Mouse (Mus musculus) midbrain, postnatal 0 days (tissue): ENCODE results near the gene Padi6. TPM values are rescaled to one million over a fixed set of nuclear protein-coding genes. Genes with fewer than 3 reads are reported as not detected.

Source experiments
- ATAC-seq: fragments of 200-750 bp; cut with Nextera tagmentation; 2 replicates; pipeline ENCODE4 v1.8.0; 2017; ENCODE audit warnings: moderate number of reproducible peaks, mild to moderate bottlenecking, moderate TSS enrichment, moderate library complexity; ENCODE audit not compliant: low FRiP score
- DNase-seq: peaks from one replicate; pipeline ENCODE4 v3.0.0-alpha.2; 2015; ENCODE audit warnings: low spot score
- H3K27ac ChIP-seq: fragments of 300-500 bp; sonication (generic); 2 replicates; pipeline ENCODE4 v1.5.1; 2014; ENCODE audit warnings: low read depth, mild to moderate bottlenecking, low read length, mixed read lengths
- H3K27me3 ChIP-seq: fragments of 300-500 bp; sonication (generic); 2 replicates; pipeline ENCODE4 v1.6.1; 2014; ENCODE audit warnings: low read length, control low read depth, mixed read lengths; ENCODE audit not compliant: insufficient read depth
- H3K36me3 ChIP-seq: fragments of 300-500 bp; sonication (generic); 2 replicates; pipeline ENCODE4 v1.6.1; 2014; ENCODE audit warnings: low read length, control low read depth, mixed read lengths; ENCODE audit not compliant: insufficient read depth
- H3K4me1 ChIP-seq: fragments of 300-500 bp; sonication (generic); 2 replicates; pipeline ENCODE4 v1.6.1; 2014; ENCODE audit warnings: mild to moderate bottlenecking, control low read depth, antibody characterized with exemption, low read length, mixed read lengths; ENCODE audit not compliant: insufficient read depth
- H3K4me2 ChIP-seq: fragments of 300-500 bp; sonication (generic); 2 replicates; pipeline ENCODE4 v1.6.1; 2014; ENCODE audit warnings: low read depth, mild to moderate bottlenecking, low read length, mixed read lengths; ENCODE audit not compliant: poor library complexity, severe bottlenecking
- H3K4me3 ChIP-seq: fragments of 300-500 bp; sonication (generic); 2 replicates; pipeline ENCODE4 v1.5.1; 2014; ENCODE audit warnings: low read depth, mild to moderate bottlenecking, low read length, moderate library complexity
- H3K9ac ChIP-seq: fragments of 300-500 bp; sonication (generic); replicated peaks from 2 replicates; pipeline ENCODE4 v1.6.1; 2014; ENCODE audit warnings: mild to moderate bottlenecking, low read length, moderate library complexity, mixed read lengths; ENCODE audit not compliant: poor library complexity, severe bottlenecking
- H3K9me3 ChIP-seq: fragments of 300-500 bp; sonication (generic); 2 replicates; pipeline ENCODE4 v1.6.1; 2016; ENCODE audit warnings: low read length, control low read depth
- CTCF ChIP-seq: IDR thresholded peaks from 2 replicates; pipeline ENCODE4 v1.5.1; 2016; ENCODE audit warnings: antibody characterized with exemption, mild to moderate bottlenecking
- WGBS: fragments of 180-500 bp; shearing (Covaris S2); extraction: QIAGEN DNeasy Blood & Tissue Kit; methylation state at CpG from one replicate; pipeline ENCODE4 v1.1.7; 2014; 5-methylcytosine and 5-hydroxymethylcytosine counted together
- polyA plus RNA-seq: library from polyadenylated mRNA; unstranded; fragments of >200 nt; fragmentation: Nextera tagmentation; extraction: Ambion mirVana; gene quantifications from 2 replicates; pipeline ENCODE4 v1.2.1, GENCODE M21; 2015
- total RNA-seq: library from RNA; depleted of rRNA; stranded (reverse); fragments of >200 nt; gene quantifications from 2 replicates; pipeline ENCODE4 v1.2.3, GENCODE M21; 2014

Gene Padi6
- total and polyA plus RNA-seq, 2 experiments from 2014 or later = 0.10 TPM; not detected in 1

GRCm38 (mm10) chr4:140693513-140693912, 48.9 kb downstream of the Padi6 start:
- 0 out of 2 replicates have a peak, but pooled peaks cover 5% of the 10 kb centered on the region for H3K27me3 ChIP-seq
- no peak overlapping the region for H3K4me3 ChIP-seq
- TF ChIP-seq CTCF = no peak
- H3K9ac ChIP-seq = no peak overlapping the region
- H3K4me2 ChIP-seq = no peak overlapping the region
- no peaks in the 10 kb centered on the region for H3K9me3 ChIP-seq
- 73% methylated on average over 4 of the region's 4 CpGs for WGBS
- H3K27ac ChIP-seq = no peak overlapping the region
- H3K4me1 ChIP-seq = no peaks in the 10 kb centered on the region
- ATAC-seq (no peak), DNase-seq (no peak)
- no peaks in the 10 kb centered on the region for H3K36me3 ChIP-seq

DNA sequence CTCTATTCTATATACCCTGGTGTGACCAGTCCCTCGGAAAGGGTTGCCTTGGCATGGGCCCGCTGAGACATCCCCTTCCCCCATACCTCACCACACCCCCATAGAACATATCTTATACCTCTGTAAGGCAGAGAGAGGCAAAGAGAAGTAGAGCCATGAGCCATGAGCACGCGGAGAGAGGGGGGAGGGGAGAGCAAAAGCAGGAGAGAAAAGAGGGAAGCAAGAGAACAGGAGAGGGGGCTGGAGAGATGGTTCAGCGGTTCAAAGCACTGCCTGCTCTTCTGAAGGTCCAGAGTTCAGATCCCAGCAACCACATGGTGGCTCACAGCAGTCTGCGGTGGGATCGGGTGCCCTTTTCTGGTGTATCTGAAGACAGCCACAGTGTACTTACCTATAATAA, 51.0 kb downstream of the Padi6 start:
- Histone ChIP-seq H3K4me2 (no peak overlapping the region), H3K27ac (no peak overlapping the region), H3K9ac (no peak overlapping the region), H3K4me3 (no peak overlapping the region), H3K36me3 (no peaks in the 10 kb centered on the region), H3K27me3 (no peaks in the 10 kb centered on the region), H3K4me1 (no peaks in the 10 kb centered on the region), H3K9me3 (no peaks in the 10 kb centered on the region)
- 66% methylated on average over 7 of the region's 7 CpGs for WGBS
- no peak for ATAC-seq
- DNase-seq = no peak
- TF ChIP-seq CTCF = no peak

DNA sequence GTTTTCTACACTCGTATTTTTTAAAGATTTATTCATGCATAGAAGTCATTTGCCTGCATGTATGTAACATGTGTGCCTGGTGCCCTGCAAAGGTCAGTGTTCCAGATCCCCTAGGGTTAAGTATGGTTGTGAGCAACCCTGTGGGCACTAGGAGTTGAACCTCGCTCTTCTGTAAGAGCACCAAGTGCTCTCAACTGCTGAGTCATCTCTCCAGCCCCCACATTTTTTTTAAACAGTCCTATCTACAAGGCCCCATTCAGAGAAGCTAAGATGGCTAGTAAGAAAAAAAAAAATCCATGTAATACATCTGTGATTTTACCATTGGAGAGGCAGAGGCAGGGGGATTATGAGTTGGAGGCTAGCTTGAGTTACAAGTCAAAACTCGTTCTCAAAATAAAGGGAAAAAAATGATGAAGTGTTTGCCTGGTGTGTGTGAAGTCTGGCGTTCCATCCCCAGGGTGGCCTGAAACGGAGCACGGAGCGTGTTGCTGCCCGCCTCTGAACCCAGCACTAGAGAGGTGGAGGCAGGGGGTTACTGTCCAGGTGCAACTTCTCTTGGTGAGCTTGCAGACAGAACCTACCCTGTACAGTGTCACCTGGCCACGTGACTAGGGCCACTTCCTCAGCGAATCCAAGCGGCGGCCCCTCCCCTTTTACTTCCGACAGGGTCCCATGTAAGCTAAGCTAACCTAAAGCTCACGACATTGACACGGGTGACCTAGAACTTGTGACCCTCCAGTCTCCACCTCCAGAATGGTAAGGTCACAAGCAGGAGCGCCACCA, 52.4 kb downstream of the Padi6 start:
- no peak for TF ChIP-seq CTCF
- Histone ChIP-seq H3K27me3 (no peaks in the 10 kb centered on the region), H3K36me3 (no peaks in the 10 kb centered on the region), H3K4me1 (no peaks in the 10 kb centered on the region), H3K4me3 (no peak overlapping the region), H3K9ac (no peak overlapping the region), H3K9me3 (no peaks in the 10 kb centered on the region), H3K4me2 (no peak overlapping the region), H3K27ac (no peak overlapping the region)
- no peak for ATAC-seq
- DNase-seq = no peak
- WGBS = 83% methylated on average over 16 of the region's 16 CpGs

GRCm38 (mm10) chr4:140688826-140689425, 53.5 kb downstream of the Padi6 start:
- 90% methylated on average over 5 of the region's 5 CpGs for WGBS
- H3K27me3 ChIP-seq = no peaks in the 10 kb centered on the region
- ATAC-seq = no peak

DNA sequence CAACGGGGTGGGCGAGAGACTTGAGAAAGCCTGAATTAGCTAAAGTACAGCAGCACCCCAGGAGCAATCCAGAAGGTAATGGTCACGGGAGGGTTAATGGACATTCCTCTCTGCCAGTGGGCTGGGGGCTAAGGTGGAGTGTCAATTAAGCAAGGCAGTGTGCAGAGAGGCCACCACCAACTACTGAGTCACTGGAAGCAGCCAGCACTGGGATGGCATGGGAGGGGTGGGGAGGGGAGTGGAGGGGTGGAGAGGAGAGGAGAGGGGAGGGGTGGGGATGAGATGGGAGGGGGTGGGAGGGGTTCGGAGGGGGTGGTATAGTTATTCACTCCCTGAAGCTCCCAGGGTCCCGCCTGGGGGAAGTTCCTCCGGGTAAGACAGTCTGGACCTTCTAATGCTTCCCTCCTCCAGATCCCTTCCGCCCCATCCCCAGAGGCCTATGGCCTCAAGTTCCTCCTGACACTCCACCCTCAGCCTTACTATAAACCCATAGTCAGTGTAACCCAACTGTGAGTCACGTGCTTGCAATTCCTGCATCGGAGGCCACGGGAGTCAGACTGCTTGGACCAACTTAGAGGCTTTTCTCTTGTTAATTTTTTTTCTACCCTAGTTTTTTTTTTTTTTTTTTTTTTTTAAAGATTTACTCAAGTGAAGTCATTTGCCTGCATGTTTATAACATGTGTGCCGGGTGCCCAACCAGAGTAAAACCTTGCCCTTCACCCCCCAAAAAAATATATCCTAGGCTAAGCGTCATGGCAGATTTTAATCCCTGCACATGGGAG, 54.2 kb downstream of the Padi6 start:
- no peaks in the 10 kb centered on the region for H3K36me3 ChIP-seq
- 0 out of 2 replicates have a peak, but pooled peaks cover 7% of the 10 kb centered on the region for H3K4me1 ChIP-seq
- no peaks in the 10 kb centered on the region for H3K9me3 ChIP-seq
- WGBS = 81% methylated on average over 12 of the region's 12 CpGs
- no peaks in the 10 kb centered on the region for H3K27me3 ChIP-seq
- no peak for DNase-seq
- no peak overlapping the region for H3K9ac ChIP-seq
- no peak for TF ChIP-seq CTCF
- H3K4me3 ChIP-seq = no peak overlapping the region
- no peak for ATAC-seq
- no peak overlapping the region for H3K4me2 ChIP-seq
- no peak overlapping the region for H3K27ac ChIP-seq

More at GRCm38 (mm10) chr4:140688826-140689425, 53.5 kb downstream of the Padi6 start:
- no peaks in the 10 kb centered on the region for H3K36me3 ChIP-seq
- H3K27ac ChIP-seq = no peak overlapping the region
- no peaks in the 10 kb centered on the region for H3K9me3 ChIP-seq
- no peak for TF ChIP-seq CTCF
- H3K9ac ChIP-seq = no peak overlapping the region
- H3K4me3 ChIP-seq = no peak overlapping the region
- H3K4me2 ChIP-seq = no peak overlapping the region
- DNase-seq = no peak
- H3K4me1 ChIP-seq = 0 out of 2 replicates have a peak, but pooled peaks cover 7% of the 10 kb centered on the region
